Mouse (Mus musculus): Measurements from ENCODE around the gene Pcdh10. TPM values are rescaled to one million over a fixed set of nuclear protein-coding genes. Genes with fewer than 3 reads are reported as not detected.

The Pcdh10 gene
- 8.7 and 8.8 TPM in 2 replicates for polyA plus RNA-seq (2016; fragmentation: Nextera tagmentation; extraction: Ambion mirVana)

DNA sequence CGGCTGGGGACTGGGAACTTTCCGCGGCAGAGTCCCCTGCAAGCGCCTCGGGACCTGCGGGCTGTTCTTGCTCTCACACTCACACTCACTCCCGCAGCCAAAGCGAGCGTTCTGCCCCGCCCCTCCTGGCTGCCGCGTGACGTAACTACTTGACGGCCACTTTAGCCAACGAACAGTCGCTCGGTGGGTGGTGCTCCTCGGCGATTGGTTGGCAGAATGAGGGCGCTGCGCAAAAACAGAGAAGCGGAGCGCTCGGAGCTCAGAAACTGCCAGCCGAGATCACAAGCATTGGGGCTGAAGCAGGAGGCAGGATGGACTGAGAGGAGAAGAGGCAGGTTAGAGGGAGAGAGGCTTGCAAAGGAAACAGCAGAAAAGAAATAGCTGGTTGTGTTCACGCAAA is at the start of gene Pcdh10:
Gene Pcdh10 (plus strand): TSS at position 254 of the 400 bp plus-strand sequence.
- Histone ChIP-seq H3K36me3 (no peaks in the 10 kb centered on the region), H3K27ac (peak within 1 kb of the TSS; percentile 78), H3K27me3 (peaks cover 40% of the 10 kb centered on the region), H3K4me1 (replicated peaks) (peaks cover 24% of the 10 kb centered on the region), H3K9ac (replicated peaks) (peak within 1 kb of the TSS; percentile 71), H3K4me3 (replicated peaks) (peak within 1 kb of the TSS; percentile 64), H3K9me3 (no peaks in the 10 kb centered on the region), H3K4me2 (peak within 1 kb of the TSS; percentile 86)
- ATAC-seq (ENCODE audit: insufficient number of reproducible peaks, insufficient read depth, low FRiP score, low TSS enrichment, low read depth): peak; percentile 88
- under 1% methylated on average over 26 of the region's 26 CpGs for WGBS

DNA sequence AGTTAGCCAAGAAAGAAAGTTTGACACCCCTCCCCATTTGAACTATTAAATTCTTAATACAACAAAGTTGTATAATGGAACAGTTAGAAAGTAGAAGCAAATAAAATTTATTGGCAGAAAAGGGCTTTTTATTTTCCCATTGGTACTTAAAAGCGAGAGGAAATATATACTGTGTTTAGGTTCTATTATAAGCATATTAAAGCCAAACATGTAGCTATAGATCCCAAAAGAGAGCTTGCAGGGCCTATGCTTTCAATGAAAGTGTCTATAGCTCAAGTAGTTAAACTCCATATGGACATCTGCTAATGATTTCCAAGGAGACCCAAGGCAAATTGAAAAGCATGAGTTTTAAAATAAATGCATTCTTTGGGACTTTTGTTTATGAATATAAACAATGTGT is 22.3 kb upstream of the Pcdh10 start:
- H3K4me2 ChIP-seq: no peak overlapping the region
- no peaks in the 10 kb centered on the region for H3K27me3 ChIP-seq
- WGBS: 42% methylated on average over 1 of the region's 1 CpGs
- H3K4me1 ChIP-seq (replicated peaks): no peaks in the 10 kb centered on the region; the same call in 1 of the 2 replicates
- H3K4me3 ChIP-seq (replicated peaks): no peak overlapping the region
- no peak overlapping the region for H3K9ac ChIP-seq (replicated peaks)
- no peak overlapping the region for H3K27ac ChIP-seq
- H3K9me3 ChIP-seq: no peaks in the 10 kb centered on the region
- no peak for ATAC-seq (ENCODE audit: insufficient number of reproducible peaks, insufficient read depth, low FRiP score, low TSS enrichment, low read depth)
- no peaks in the 10 kb centered on the region for H3K36me3 ChIP-seq

DNA sequence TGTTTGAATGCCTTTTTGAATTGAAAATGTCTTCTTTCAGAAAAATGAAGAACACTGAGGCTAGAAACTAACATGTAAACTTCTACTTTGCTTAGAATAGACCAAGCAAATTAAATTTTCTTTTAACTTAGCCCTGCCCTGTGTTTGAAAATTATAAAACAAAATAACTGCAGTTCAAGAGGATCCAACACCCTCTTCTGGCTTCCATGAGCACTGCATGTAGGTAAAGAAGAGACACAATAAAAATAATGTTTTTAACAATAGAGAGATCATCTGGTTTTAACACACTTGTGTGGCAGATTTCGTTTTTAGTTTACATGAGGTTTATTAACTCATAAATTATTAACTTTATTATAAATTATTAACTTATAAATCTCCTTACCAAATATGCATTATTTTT is 9.2 kb upstream of the Pcdh10 start:
- no peak overlapping the region for H3K4me3 ChIP-seq (replicated peaks)
- H3K9ac ChIP-seq (replicated peaks): no peak overlapping the region
- no peaks in the 10 kb centered on the region for H3K4me1 ChIP-seq (replicated peaks)
- 63% methylated on average over 1 of the region's 1 CpGs for WGBS
- ATAC-seq (ENCODE audit: insufficient number of reproducible peaks, insufficient read depth, low FRiP score, low TSS enrichment, low read depth): no peak
- no peaks in the 10 kb centered on the region for H3K9me3 ChIP-seq
- no peak overlapping the region for H3K4me2 ChIP-seq
- no peak overlapping the region for H3K27ac ChIP-seq
- no peaks in the 10 kb centered on the region for H3K27me3 ChIP-seq
- H3K36me3 ChIP-seq: no peaks in the 10 kb centered on the region

DNA sequence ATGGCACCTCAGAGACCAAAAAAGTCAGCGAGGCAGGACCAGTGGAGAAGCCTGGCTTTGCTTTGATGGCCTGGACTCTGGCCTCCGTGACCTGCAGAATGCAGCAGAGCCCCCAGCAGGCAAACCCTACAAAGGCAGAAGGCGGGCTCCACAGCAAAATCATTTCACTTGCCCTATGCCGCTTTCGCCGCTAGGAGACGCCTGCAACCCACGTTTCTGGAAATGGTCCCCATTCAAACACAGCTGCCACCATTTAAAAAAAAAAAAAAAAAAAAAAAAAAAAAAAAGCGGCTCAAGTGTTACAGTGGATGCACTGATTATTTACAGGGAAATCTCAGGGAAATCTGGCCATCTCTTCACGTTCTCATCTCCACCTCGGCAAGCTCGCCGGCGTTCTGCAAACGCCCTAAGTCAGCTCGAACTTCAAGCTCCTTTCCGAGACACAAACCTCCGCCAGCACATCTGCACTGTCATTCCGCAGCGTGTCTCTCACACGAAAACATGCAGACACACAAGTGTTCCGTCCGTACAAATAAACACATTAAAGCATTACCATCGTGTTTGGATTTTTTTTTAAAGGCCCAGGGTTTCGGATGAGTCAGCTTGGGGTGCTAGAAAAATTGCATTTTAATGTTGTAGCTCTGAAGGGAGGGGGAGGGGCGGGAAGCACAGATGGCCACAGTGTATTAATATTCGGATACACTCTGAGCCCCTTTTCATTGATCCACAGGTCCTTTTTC is 2.3 kb upstream of the Pcdh10 start:
- under 1% methylated on average over 27 of the region's 27 CpGs for WGBS
- H3K4me2 ChIP-seq: peak overlapping the region; percentile 86
- no peaks in the 10 kb centered on the region for H3K9me3 ChIP-seq
- H3K27ac ChIP-seq: peak overlapping the region; percentile 78; the same call in 1 of the 2 replicates
- ATAC-seq (ENCODE audit: insufficient number of reproducible peaks, insufficient read depth, low FRiP score, low TSS enrichment, low read depth): no peak
- H3K4me3 ChIP-seq (replicated peaks): peak overlapping the region; percentile 64
- H3K9ac ChIP-seq (replicated peaks): peak overlapping the region; percentile 71
- H3K4me1 ChIP-seq (replicated peaks): peaks cover 17% of the 10 kb centered on the region; the same call in 1 of the 2 replicates
- H3K36me3 ChIP-seq: no peaks in the 10 kb centered on the region
- peaks cover 28% of the 10 kb centered on the region for H3K27me3 ChIP-seq

DNA sequence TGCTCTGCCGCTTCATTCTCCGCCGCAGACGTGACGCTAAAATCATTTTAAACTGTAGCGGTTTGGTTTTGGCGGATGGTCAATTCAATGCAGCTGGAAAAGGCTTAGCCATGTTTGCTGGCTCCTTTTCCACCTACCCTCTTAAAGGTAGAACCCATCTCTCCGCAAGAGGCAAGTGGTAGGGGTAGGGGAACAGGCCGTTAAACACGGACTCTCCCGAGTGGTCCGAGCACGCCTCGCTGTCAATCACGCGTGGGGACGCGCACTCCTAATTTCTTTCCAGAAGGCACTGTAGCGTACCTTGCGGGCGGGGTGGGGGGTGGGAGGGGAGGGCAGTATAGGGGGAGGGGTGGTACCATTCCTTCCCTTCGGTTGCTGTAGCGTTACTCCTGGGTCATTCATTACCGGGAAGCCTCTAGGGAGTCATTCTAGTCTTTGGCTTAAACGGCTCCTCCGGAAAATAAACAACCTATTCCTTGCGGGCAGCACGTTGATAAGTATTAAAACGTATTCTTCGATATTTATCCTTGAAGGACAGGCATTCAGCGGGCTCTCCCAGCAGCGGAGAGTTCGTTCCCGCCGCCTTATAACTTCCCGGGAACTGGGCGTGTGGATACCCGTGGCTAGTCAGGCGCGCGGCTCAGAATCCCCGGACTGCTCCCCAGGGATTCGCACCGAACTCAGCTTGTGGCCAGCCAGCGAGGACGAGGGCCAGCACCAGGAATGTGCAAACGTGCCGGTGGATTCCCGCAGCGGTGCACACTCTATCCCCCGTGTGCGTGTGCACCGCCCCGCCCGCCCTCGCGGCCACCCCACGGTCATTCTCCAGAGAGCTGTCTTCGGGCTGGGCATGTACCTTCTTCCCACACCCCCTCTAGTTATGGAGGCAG is 1.5 kb upstream of the Pcdh10 start:
- Histone ChIP-seq H3K4me3 (replicated peaks) (peak overlapping the region; percentile 64), H3K4me2 (peak overlapping the region; percentile 86), H3K27me3 (peaks cover 36% of the 10 kb centered on the region), H3K27ac (peak overlapping the region; percentile 78), H3K4me1 (replicated peaks) (peaks cover 20% of the 10 kb centered on the region), H3K9ac (replicated peaks) (peak overlapping the region; percentile 71), H3K36me3 (no peaks in the 10 kb centered on the region), H3K9me3 (no peaks in the 10 kb centered on the region)
- ATAC-seq (ENCODE audit: insufficient number of reproducible peaks, insufficient read depth, low FRiP score, low TSS enrichment, low read depth): peak; percentile 27
- WGBS: under 1% methylated on average over 57 of the region's 59 CpGs

DNA sequence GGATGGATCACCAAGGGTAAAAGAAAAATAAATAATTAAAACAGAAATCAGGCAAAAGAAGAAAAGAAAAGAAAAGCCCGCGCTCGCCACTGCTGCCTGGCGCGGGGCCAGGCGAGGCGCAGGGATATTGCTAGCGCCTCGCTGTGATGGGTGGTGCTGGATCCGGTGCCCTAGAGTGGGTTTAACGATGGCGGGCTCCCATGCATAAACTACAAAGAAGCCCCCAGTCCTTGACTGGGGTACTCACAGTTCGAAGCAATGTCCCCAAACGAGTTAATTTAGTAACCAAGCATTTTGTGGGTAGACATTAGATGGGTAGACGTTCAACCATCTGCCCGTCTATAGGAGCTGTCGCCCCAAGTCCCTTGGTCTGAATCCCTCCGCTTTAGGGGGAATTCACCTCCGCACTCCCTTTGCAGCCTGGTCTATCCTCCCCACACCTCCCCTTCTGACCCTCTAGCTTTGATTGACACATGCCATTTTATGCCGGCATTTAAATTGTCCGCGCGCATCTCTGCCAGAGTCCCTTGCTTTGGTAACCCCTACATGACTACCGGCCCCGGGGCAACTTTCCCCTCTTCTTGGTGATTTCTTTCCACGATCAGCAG is 703 bp upstream of the Pcdh10 start:
- H3K4me1 ChIP-seq (replicated peaks): peaks cover 24% of the 10 kb centered on the region
- peak overlapping the region; percentile 78 for H3K27ac ChIP-seq
- peaks cover 40% of the 10 kb centered on the region for H3K27me3 ChIP-seq
- H3K4me2 ChIP-seq: peak overlapping the region; percentile 86
- peak overlapping the region; percentile 64 for H3K4me3 ChIP-seq (replicated peaks)
- no peaks in the 10 kb centered on the region for H3K9me3 ChIP-seq
- peak overlapping the region; percentile 71 for H3K9ac ChIP-seq (replicated peaks)
- H3K36me3 ChIP-seq: no peaks in the 10 kb centered on the region
- under 1% methylated on average over 26 of the region's 26 CpGs for WGBS
- peak; percentile 28 for ATAC-seq (ENCODE audit: insufficient number of reproducible peaks, insufficient read depth, low FRiP score, low TSS enrichment, low read depth)

DNA sequence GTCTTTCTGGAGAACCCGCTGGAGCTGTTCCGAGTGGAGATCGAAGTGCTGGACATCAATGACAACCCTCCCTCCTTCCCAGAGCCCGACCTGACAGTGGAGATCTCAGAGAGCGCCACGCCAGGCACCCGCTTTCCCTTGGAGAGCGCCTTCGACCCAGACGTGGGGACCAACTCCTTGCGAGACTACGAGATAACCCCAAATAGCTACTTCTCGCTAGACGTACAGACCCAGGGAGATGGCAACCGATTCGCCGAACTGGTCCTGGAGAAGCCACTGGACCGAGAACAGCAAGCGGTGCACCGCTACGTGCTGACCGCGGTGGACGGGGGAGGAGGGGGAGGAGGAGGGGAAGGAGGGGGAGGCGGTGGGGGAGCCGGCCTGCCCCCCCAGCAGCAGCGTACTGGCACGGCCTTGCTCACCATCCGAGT is 1.4 kb downstream of the Pcdh10 start:
- peaks cover 24% of the 10 kb centered on the region for H3K4me1 ChIP-seq (replicated peaks)
- peaks cover 40% of the 10 kb centered on the region for H3K27me3 ChIP-seq
- 1% methylated on average over 21 of the region's 29 CpGs for WGBS
- H3K4me3 ChIP-seq (replicated peaks): peak overlapping the region; percentile 64
- H3K4me2 ChIP-seq: peak overlapping the region; percentile 86
- no peak for ATAC-seq (ENCODE audit: insufficient number of reproducible peaks, insufficient read depth, low FRiP score, low TSS enrichment, low read depth)
- H3K36me3 ChIP-seq: no peaks in the 10 kb centered on the region
- peak overlapping the region; percentile 58 for H3K9ac ChIP-seq (replicated peaks)
- H3K27ac ChIP-seq: no peak overlapping the region
- no peaks in the 10 kb centered on the region for H3K9me3 ChIP-seq

DNA sequence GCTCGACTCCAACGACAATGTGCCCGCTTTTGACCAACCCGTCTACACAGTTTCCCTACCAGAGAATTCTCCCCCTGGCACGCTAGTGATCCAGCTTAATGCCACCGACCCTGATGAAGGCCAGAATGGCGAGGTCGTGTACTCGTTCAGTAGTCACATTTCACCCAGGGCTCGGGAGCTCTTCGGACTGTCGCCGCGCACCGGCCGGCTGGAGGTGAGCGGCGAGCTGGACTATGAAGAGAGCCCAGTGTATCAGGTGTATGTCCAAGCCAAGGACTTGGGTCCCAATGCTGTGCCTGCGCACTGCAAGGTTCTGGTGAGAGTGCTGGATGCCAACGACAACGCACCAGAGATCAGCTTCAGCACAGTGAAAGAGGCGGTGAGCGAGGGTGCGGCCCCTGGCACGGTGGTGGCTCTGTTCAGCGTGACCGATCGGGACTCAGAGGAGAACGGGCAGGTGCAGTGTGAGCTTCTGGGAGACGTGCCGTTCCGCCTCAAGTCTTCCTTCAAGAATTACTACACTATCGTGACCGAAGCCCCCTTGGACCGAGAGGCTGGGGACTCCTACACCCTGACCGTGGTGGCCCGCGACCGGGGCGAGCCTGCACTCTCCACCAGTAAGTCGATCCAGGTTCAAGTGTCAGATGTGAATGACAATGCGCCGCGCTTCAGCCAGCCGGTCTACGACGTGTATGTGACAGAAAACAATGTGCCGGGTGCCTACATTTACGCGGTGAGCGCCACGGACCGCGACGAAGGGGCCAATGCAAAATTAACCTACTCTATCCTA is 2.0 kb downstream of the Pcdh10 start:
- peak overlapping the region; percentile 86 for H3K4me2 ChIP-seq
- H3K36me3 ChIP-seq: no peaks in the 10 kb centered on the region
- under 1% methylated on average over 55 of the region's 55 CpGs for WGBS
- no peak overlapping the region for H3K27ac ChIP-seq
- H3K9me3 ChIP-seq: no peaks in the 10 kb centered on the region
- peak overlapping the region; percentile 64 for H3K4me3 ChIP-seq (replicated peaks)
- peaks cover 39% of the 10 kb centered on the region for H3K27me3 ChIP-seq
- peaks cover 24% of the 10 kb centered on the region for H3K4me1 ChIP-seq (replicated peaks)
- peak overlapping the region; percentile 58 for H3K9ac ChIP-seq (replicated peaks)
- no peak for ATAC-seq (ENCODE audit: insufficient number of reproducible peaks, insufficient read depth, low FRiP score, low TSS enrichment, low read depth)

DNA sequence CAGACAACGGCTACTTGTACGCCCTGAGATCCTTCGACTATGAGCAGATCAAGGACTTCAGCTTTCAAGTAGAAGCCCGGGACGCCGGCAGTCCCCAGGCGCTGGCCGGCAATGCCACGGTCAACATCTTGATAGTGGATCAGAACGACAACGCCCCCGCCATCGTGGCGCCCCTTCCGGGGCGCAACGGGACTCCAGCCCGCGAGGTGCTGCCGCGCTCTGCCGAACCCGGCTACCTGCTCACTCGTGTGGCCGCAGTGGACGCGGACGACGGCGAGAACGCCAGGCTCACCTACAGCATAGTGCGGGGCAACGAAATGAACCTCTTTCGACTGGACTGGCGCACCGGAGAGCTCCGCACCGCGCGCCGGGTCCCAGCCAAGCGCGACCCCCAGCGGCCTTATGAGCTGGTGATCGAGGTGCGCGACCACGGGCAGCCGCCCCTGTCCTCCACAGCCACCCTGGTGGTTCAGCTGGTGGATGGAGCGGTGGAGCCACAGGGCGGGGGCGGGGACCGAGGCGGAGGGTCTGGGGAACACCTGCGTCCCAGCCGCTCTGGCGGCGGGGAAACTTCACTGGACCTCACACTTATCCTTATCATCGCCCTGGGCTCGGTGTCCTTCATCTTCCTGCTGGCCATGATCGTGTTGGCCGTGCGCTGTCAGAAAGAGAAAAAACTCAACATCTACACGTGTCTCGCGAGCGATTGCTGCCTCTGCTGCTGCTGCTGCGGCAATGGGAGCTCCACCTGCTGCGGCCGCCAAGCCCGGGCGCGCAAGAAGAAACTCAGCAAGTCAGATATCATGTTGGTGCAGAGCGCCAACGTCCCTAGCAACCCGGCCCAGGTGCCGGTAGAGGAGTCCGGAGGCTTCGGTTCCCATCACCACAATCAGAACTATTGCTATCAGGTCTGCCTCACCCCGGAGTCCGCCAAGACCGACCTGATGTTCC is 2.9 kb downstream of the Pcdh10 start:
- H3K27me3 ChIP-seq: peaks cover 38% of the 10 kb centered on the region
- H3K27ac ChIP-seq: no peak overlapping the region
- H3K4me2 ChIP-seq: peak overlapping the region; percentile 86
- ATAC-seq (ENCODE audit: insufficient number of reproducible peaks, insufficient read depth, low FRiP score, low TSS enrichment, low read depth): no peak
- H3K9me3 ChIP-seq: no peaks in the 10 kb centered on the region
- peak overlapping the region; percentile 58 for H3K9ac ChIP-seq (replicated peaks)
- H3K36me3 ChIP-seq: no peaks in the 10 kb centered on the region
- peaks cover 24% of the 10 kb centered on the region for H3K4me1 ChIP-seq (replicated peaks)
- under 1% methylated on average over 82 of the region's 82 CpGs for WGBS
- peak overlapping the region; percentile 64 for H3K4me3 ChIP-seq (replicated peaks)
